Mouse (Mus musculus): ENCODE measurements at regions not wholly inside any gene's neighbourhood (a gene's known extent, or its start where the extent isn't known, plus 50 kb on each side); places are given as distances from the start of the nearest gene placed in this dataset.
"Not testable (repeated sequence)": the region's sequence is repeated elsewhere in the genome, so short reads cannot be mapped to it uniquely, and the experiment has no call there.

GRCm38 (mm10) chr9:94116961-94117360 lies 420.9 kb downstream of the 1190002N15Rik start:
- DNase-seq (ENCODE audit: low spot score) = no peak

GRCm38 (mm10) chr9:94107701-94108100 lies 430.2 kb downstream of the 1190002N15Rik start:
- DNase-seq (ENCODE audit: low spot score) = not testable (repeated sequence)

- no peak for DNase-seq (ENCODE audit: low spot score)
Measured at GRCm38 (mm10) chr9:94104669-94105068, 433.2 kb downstream of the 1190002N15Rik start.

GRCm38 (mm10) chr9:94101958-94102357 lies 435.9 kb downstream of the 1190002N15Rik start:
- no peak for DNase-seq (ENCODE audit: low spot score)

- DNase-seq (ENCODE audit: low spot score) = no peak
Measured at GRCm38 (mm10) chr9:94094800-94095199, 443.1 kb downstream of the 1190002N15Rik start.

GRCm38 (mm10) chr9:94091658-94092225 lies 446.1 kb downstream of the 1190002N15Rik start:
- peak; percentile 21 for DNase-seq (ENCODE audit: low spot score)

- DNase-seq (ENCODE audit: low spot score) = no peak
Measured at GRCm38 (mm10) chr9:94089759-94090158, 448.1 kb downstream of the 1190002N15Rik start.

GRCm38 (mm10) chr9:94083629-94084411 lies 454.1 kb downstream of the 1190002N15Rik start:
- no peak for DNase-seq (ENCODE audit: low spot score)

GRCm38 (mm10) chr9:94074904-94075303 lies 463.0 kb downstream of the 1190002N15Rik start:
- no peak for DNase-seq (ENCODE audit: low spot score)

GRCm38 (mm10) chr9:94067121-94067520 lies 470.8 kb downstream of the 1190002N15Rik start:
- DNase-seq (ENCODE audit: low spot score) = no peak

- DNase-seq (ENCODE audit: low spot score) = peak; percentile 6
Measured at GRCm38 (mm10) chr9:94053229-94053628, 484.7 kb downstream of the 1190002N15Rik start.

GRCm38 (mm10) chr9:94047845-94048244 lies 490.0 kb downstream of the 1190002N15Rik start:
- DNase-seq (ENCODE audit: low spot score) = no peak

GRCm38 (mm10) chr9:94045462-94046126 lies 492.3 kb downstream of the 1190002N15Rik start:
- DNase-seq (ENCODE audit: low spot score) = no peak

GRCm38 (mm10) chr9:94023761-94024160 lies 514.1 kb downstream of the 1190002N15Rik start:
- no peak for DNase-seq (ENCODE audit: low spot score)

- DNase-seq (ENCODE audit: low spot score) = no peak
Measured at GRCm38 (mm10) chr9:94021293-94021903, 516.5 kb downstream of the 1190002N15Rik start.

- DNase-seq (ENCODE audit: low spot score) = no peak
Measured at GRCm38 (mm10) chr9:94016747-94017487, 521.0 kb downstream of the 1190002N15Rik start.

GRCm38 (mm10) chr9:93992216-93992615 lies 545.7 kb downstream of the 1190002N15Rik start:
- no peak for DNase-seq (ENCODE audit: low spot score)

GRCm38 (mm10) chr9:93991141-93991540 lies 546.7 kb downstream of the 1190002N15Rik start:
- no peak for DNase-seq (ENCODE audit: low spot score)

- peak; percentile 37 for DNase-seq (ENCODE audit: low spot score)
Measured at GRCm38 (mm10) chr9:93981136-93981535, 556.7 kb downstream of the 1190002N15Rik start.

GRCm38 (mm10) chr9:93969691-93970284 lies 568.1 kb downstream of the 1190002N15Rik start:
- DNase-seq (ENCODE audit: low spot score) = peak; percentile 61

- peak; percentile 36 for DNase-seq (ENCODE audit: low spot score)
Measured at GRCm38 (mm10) chr9:93969118-93969517, 568.8 kb downstream of the 1190002N15Rik start.
